Mouse (Mus musculus): ENCODE measurements around the gene Nup35. TPM values are rescaled to one million over a fixed set of nuclear protein-coding genes. Genes with fewer than 3 reads are reported as not detected.

The Nup35 gene
- 55.4 and 58.0 TPM in 2 replicates for polyA plus RNA-seq (2016; fragmentation: Nextera tagmentation; extraction: Ambion mirVana)

- Histone ChIP-seq H3K9ac (peak within 1 kb of the TSS; percentile 70), H3K4me1 (peaks cover 8% of the 10 kb centered on the region), H3K4me2 (replicated peaks) (peak within 1 kb of the TSS; percentile 80), H3K36me3 (no peaks in the 10 kb centered on the region), H3K27me3 (replicated peaks) (no peaks in the 10 kb centered on the region), H3K27ac (peak within 1 kb of the TSS; percentile 50; the same call in 1 of the 2 replicates), H3K9me3 (no peaks in the 10 kb centered on the region), H3K4me3 (peak within 1 kb of the TSS; percentile 52)
- 4% methylated on average over 21 of the region's 21 CpGs for WGBS
- peak; percentile 99 for ATAC-seq (ENCODE audit: low FRiP score, low read depth)
These were observed at the start of gene Nup35, which contains the start of gene Dusp19 for GRCm38 (mm10) chr2:80616854-80617737. Gene Nup35, plus strand, starts transcription at chr2:80617236. Gene Dusp19, plus strand, starts transcription at chr2:80617045.

- Histone ChIP-seq H3K27ac (no peak overlapping the region), H3K4me1 (no peaks in the 10 kb centered on the region), H3K9me3 (no peaks in the 10 kb centered on the region), H3K4me2 (replicated peaks) (no peak overlapping the region), H3K9ac (no peak overlapping the region), H3K4me3 (no peak overlapping the region), H3K27me3 (replicated peaks) (no peaks in the 10 kb centered on the region), H3K36me3 (no peaks in the 10 kb centered on the region)
- WGBS, result 89% methylated on average over 4 of the region's 4 CpGs
- no peak for ATAC-seq (ENCODE audit: low FRiP score, low read depth)
These were observed 49.6 kb upstream of the Nup35 start for GRCm38 (mm10) chr2:80567411-80567810.

GRCm38 (mm10) chr2:80570656-80571055 is 46.4 kb upstream of the Nup35 start:
- no peak for ATAC-seq (ENCODE audit: low FRiP score, low read depth)
- 79% methylated on average over 4 of the region's 4 CpGs for WGBS
- Histone ChIP-seq H3K36me3 (no peaks in the 10 kb centered on the region), H3K4me1 (no peaks in the 10 kb centered on the region), H3K4me2 (replicated peaks) (no peak overlapping the region), H3K9ac (no peak overlapping the region), H3K27ac (no peak overlapping the region), H3K27me3 (replicated peaks) (no peaks in the 10 kb centered on the region), H3K9me3 (no peaks in the 10 kb centered on the region), H3K4me3 (no peak overlapping the region)

GRCm38 (mm10) chr2:80577286-80577685 is 39.8 kb upstream of the Nup35 start:
- Histone ChIP-seq H3K4me3 (no peak overlapping the region), H3K4me2 (replicated peaks) (no peak overlapping the region), H3K9ac (no peak overlapping the region), H3K27me3 (replicated peaks) (no peaks in the 10 kb centered on the region), H3K36me3 (no peaks in the 10 kb centered on the region), H3K4me1 (peaks cover 13% of the 10 kb centered on the region), H3K27ac (no peak overlapping the region), H3K9me3 (no peaks in the 10 kb centered on the region)
- ATAC-seq (ENCODE audit: low FRiP score, low read depth), result no peak
- WGBS, result 93% methylated on average over 1 of the region's 1 CpGs

- Histone ChIP-seq H3K4me1 (peaks cover 13% of the 10 kb centered on the region), H3K27me3 (replicated peaks) (no peaks in the 10 kb centered on the region), H3K9me3 (no peaks in the 10 kb centered on the region), H3K4me2 (replicated peaks) (peak overlapping the region; percentile 69), H3K36me3 (no peaks in the 10 kb centered on the region), H3K4me3 (peak overlapping the region; percentile 13; the same call in 1 of the 2 replicates), H3K27ac (no peak overlapping the region), H3K9ac (no peak overlapping the region)
- no peak for ATAC-seq (ENCODE audit: low FRiP score, low read depth)
- WGBS, result 44% methylated on average over 6 of the region's 6 CpGs
These were observed 37.7 kb upstream of the Nup35 start for GRCm38 (mm10) chr2:80579253-80579891.

- WGBS, result under 1% methylated on average over 65 of the region's 65 CpGs
- ATAC-seq (ENCODE audit: low FRiP score, low read depth), result peak; percentile 73
- Histone ChIP-seq H3K36me3 (no peaks in the 10 kb centered on the region), H3K4me1 (peaks cover 13% of the 10 kb centered on the region), H3K27me3 (replicated peaks) (no peaks in the 10 kb centered on the region), H3K27ac (peak overlapping the region; percentile 94), H3K9me3 (no peaks in the 10 kb centered on the region), H3K4me3 (peak overlapping the region; percentile 90), H3K9ac (peak overlapping the region; percentile 98), H3K4me2 (replicated peaks) (peak overlapping the region; percentile 69)
These were observed 36.6 kb upstream of the Nup35 start for GRCm38 (mm10) chr2:80580311-80580961.

GRCm38 (mm10) chr2:80581043-80581711 is 35.9 kb upstream of the Nup35 start, which contains the start of gene Nckap1:
Gene Nckap1, minus strand, starts transcription at chr2:80581380.
- Histone ChIP-seq H3K9me3 (no peaks in the 10 kb centered on the region), H3K9ac (peak within 1 kb of the TSS; percentile 98), H3K27me3 (replicated peaks) (no peaks in the 10 kb centered on the region), H3K4me2 (replicated peaks) (peak within 1 kb of the TSS; percentile 69), H3K36me3 (no peaks in the 10 kb centered on the region), H3K27ac (peak within 1 kb of the TSS; percentile 94), H3K4me3 (peak within 1 kb of the TSS; percentile 90), H3K4me1 (peaks cover 13% of the 10 kb centered on the region)
- WGBS, result under 1% methylated on average over 79 of the region's 88 CpGs
- peak; percentile 95 for ATAC-seq (ENCODE audit: low FRiP score, low read depth)

GRCm38 (mm10) chr2:80582356-80582755 is 34.7 kb upstream of the Nup35 start:
- H3K9ac ChIP-seq, result no peak overlapping the region
- WGBS, result 85% methylated on average over 3 of the region's 3 CpGs
- H3K4me2 ChIP-seq (replicated peaks), result no peak overlapping the region
- no peak overlapping the region for H3K27ac ChIP-seq
- no peak overlapping the region for H3K4me3 ChIP-seq
- no peaks in the 10 kb centered on the region for H3K9me3 ChIP-seq
- no peaks in the 10 kb centered on the region for H3K36me3 ChIP-seq
- peaks cover 13% of the 10 kb centered on the region for H3K4me1 ChIP-seq
- H3K27me3 ChIP-seq (replicated peaks), result no peaks in the 10 kb centered on the region
- ATAC-seq (ENCODE audit: low FRiP score, low read depth), result no peak

- 79% methylated on average over 4 of the region's 4 CpGs for WGBS
- Histone ChIP-seq H3K4me1 (no peaks in the 10 kb centered on the region), H3K4me3 (no peak overlapping the region), H3K4me2 (replicated peaks) (no peak overlapping the region), H3K9ac (no peak overlapping the region), H3K27me3 (replicated peaks) (no peaks in the 10 kb centered on the region), H3K36me3 (no peaks in the 10 kb centered on the region), H3K9me3 (no peaks in the 10 kb centered on the region), H3K27ac (no peak overlapping the region)
- no peak for ATAC-seq (ENCODE audit: low FRiP score, low read depth)
These were observed 22.7 kb upstream of the Nup35 start for GRCm38 (mm10) chr2:80594215-80594918.

- Histone ChIP-seq H3K9me3 (no peaks in the 10 kb centered on the region), H3K4me2 (replicated peaks) (no peak overlapping the region), H3K9ac (no peak overlapping the region), H3K4me3 (no peak overlapping the region), H3K27me3 (replicated peaks) (no peaks in the 10 kb centered on the region), H3K4me1 (no peaks in the 10 kb centered on the region), H3K27ac (no peak overlapping the region), H3K36me3 (no peaks in the 10 kb centered on the region)
- WGBS, result 70% methylated on average over 5 of the region's 5 CpGs
- ATAC-seq (ENCODE audit: low FRiP score, low read depth), result no peak
These were observed 20.1 kb upstream of the Nup35 start for GRCm38 (mm10) chr2:80596960-80597359.

- WGBS, result 87% methylated on average over 3 of the region's 3 CpGs
- no peak overlapping the region for H3K9ac ChIP-seq
- H3K36me3 ChIP-seq, result no peaks in the 10 kb centered on the region
- no peak overlapping the region for H3K4me3 ChIP-seq
- ATAC-seq (ENCODE audit: low FRiP score, low read depth), result no peak
- no peaks in the 10 kb centered on the region for H3K4me1 ChIP-seq
- no peak overlapping the region for H3K27ac ChIP-seq
- H3K4me2 ChIP-seq (replicated peaks), result no peak overlapping the region
- H3K9me3 ChIP-seq, result no peaks in the 10 kb centered on the region
- H3K27me3 ChIP-seq (replicated peaks), result no peaks in the 10 kb centered on the region
These were observed 17.2 kb upstream of the Nup35 start for GRCm38 (mm10) chr2:80599850-80600249.

All from neural tube, embryonic 12.5 days (tissue).